Mouse (Mus musculus): ENCODE data around the gene Hikeshi. TPM values are rescaled to one million over a fixed set of nuclear protein-coding genes. Genes with fewer than 3 reads are reported as not detected.

The Hikeshi gene
- total RNA-seq (2021): 10 to 100 TPM; 82.4 to 87.3 TPM
- long read RNA-seq, experiment 1, transcript Hikeshi-206 (5 exons, 2,224 nt): major isoform, 47 of 74 reads
- long read RNA-seq, experiment 1, transcript Hikeshi-209 (4 exons, 806 nt): minor isoform, 16 of 74 reads
- long read RNA-seq, experiment 1, partial matches to known transcripts: 3 of 74 reads
- long read RNA-seq, experiment 1, other reads (novel, unspliced or antisense): 4 of 74 reads
- long read RNA-seq, experiment 2, transcript Hikeshi-206 (5 exons, 2,224 nt): major isoform, 27 of 38 reads
- long read RNA-seq, experiment 2, partial matches to known transcripts: 3 of 38 reads
- long read RNA-seq, experiment 2, other reads (novel, unspliced or antisense): 3 of 38 reads

DNA sequence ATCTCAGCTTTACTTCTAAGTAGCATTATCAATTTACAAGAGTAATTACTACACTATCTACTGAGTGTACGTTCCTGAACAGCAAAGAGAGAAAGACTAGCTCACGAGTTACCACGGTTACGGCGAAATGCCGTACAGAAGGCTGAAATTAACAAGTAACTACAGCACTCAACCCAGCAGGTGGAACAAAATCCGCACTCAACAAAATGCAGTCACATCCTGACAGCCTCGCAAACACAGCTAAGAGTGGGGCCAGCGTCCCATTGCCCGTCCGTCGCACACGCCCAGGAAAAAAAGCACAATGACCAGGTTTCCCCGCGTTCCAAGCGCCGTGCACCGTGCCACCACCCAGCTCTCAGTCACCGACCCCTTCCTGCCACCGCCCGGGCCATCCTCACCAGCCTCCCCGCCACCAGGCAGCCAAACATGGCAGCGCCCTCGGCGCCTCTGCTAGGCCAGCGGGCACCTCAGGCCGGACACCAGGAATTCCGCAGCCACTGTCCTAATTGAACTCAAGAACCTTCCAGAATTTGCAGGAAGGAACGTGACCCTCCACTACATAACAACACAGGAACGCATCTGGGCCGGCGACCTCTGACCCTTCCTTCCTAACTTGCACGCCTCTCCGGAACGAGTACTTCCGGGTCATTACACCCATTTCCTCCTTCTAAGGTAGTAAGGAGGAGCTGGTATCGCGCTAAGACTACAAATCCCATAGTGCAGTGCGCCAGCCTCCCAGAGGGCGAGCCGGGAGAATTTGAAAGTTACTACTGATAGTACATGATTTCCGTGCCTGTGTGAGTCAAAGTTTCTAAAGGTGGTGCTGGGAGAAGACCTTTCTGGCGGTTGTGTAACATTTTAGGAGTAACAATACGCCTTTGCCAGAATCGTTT lies at the start of gene Hikeshi:
Gene Hikeshi, minus strand, starts transcription at position 634 of the 893 bp plus-strand sequence.
- peak; percentile 95 to 98 for DNase-seq (ENCODE audit: low spot score in 2 of 2)
- intact Hi-C loops (cut with DNase I): no loop called here

DNA sequence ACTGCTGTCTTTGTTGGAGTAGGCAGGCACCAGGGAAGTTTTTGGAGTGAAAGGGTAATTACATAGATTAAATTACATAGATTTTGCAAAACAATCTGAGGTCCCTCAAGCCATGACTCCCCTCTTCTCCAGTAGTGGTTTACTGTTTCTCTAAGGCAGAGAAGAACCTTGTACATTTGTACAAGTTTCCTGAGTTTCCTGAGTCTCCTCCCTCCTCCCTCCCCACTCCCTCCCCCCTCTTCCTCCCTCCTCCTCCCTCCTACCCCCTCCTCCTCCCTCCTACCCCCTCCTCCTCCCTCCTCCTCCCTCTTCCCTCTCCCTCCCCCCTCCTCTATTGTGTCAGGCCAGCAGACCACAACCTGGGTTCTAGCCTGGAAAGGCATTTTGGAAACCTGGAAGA lies 43.4 kb upstream of the Hikeshi start:
- intact Hi-C loops (cut with DNase I): no loop called here
- DNase-seq (ENCODE audit: low spot score in 2 of 2): no peak

DNA sequence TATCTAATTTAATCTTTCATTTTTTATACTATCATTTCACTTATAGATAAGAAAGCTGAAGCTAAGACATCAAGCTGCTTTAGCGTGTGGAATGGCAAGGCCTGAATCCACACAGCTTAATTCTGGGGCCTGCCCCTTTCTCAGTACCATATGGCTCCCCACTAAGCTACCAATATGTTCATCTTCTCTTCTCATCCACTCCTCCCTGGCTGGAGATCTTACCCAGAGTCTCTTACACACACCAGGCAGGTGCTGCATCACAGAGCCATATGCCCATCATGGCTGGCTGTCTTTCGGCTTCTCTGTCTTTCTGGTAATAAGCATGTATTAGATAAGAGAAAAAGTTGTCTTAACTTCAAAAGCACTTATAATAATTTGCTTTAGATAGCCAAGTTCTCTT lies 42.4 kb upstream of the Hikeshi start:
- no peak for DNase-seq (ENCODE audit: low spot score in 2 of 2)
- intact Hi-C loops (cut with DNase I): no loop called here

DNA sequence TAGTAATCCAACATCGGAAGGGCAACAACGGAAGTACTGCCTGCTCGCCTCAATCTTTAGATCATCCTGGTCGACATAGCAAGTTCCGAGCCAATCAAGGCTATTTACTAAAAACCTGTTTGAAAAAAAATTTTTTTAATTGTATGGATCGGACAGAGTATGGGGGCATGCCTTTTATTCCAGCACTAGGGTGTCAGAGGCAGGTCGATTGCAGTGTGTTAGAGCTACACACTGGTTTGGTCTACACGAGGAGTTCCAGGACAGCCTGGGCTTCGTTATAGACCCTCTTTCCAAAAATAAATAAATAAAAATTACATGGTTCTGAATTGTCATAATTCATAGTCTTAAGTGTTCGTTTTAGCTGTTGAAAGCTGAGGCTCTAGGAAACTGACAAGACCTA lies 40.6 kb upstream of the Hikeshi start:
- no peak for DNase-seq (ENCODE audit: low spot score in 2 of 2)
- intact Hi-C loops (cut with DNase I): no loop called here

DNA sequence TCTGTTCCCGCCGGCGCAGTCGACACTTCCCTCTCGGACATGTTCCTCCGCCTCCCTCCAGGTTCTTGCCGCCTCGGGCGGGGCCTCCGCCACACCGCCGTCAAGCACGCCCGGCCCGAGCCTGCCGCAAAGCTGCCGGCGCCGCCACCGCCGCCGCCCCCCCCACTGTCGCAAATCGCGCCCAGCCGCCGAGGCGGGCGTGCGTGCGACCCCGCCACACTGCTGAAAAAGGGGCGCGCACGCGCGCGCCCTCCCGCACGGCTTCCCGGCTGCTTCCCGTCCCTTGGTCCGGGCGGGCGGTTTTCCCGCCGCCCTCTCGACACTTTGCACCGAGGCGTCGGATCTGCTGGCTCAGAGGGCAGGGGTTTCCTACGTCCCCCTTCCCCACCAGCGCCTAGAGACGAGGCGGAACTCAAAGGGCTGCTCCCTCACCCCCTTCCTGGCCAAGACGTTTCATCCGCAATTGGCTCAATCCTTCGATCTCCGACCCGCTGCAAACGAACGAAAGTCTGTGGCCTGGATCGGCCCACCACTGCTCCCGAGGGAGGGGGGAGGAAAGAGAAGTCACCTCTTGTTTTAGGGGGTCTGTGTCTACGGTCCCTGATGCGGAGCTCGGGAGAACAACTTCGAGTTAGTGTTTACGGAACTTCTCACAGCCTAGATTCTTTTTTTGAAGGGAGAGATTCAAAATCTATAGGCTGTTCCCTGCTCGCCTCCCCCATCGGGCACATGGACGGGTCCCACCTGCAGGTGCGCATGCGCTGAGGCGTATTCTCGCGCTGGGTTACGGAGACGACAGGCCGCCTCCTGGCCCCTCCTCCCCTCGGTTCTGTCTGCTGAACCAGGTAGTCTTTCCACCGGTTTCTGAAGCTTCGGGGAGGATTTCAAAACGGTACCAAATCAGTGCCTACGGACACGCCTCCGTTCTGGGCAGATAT lies 39.8 kb upstream of the Hikeshi start, which contains the start of gene Eed:
Gene Eed, minus strand, starts transcription at position 499 of the 938 bp plus-strand sequence.
- intact Hi-C loops (cut with DNase I): no loop called here
- peak; percentile 94 to 95 for DNase-seq (ENCODE audit: low spot score in 2 of 2)

DNA sequence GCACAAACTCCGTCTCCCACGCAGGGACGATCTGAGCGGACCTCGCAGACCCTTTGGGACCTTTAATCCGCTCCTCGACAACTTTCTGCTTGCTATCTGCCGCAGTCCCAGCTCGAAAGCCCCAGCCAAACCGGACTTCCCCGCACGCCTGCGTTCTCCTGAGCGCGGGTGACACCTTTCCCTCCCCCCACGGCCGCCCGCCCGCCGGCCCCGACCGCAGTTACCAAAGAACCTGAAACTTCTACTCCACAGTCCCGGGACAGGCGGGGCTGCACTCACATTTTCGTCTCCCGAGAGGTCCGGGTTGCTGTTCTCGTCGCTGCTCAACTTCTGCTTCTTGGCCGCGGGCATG lies 39.1 kb upstream of the Hikeshi start:
- intact Hi-C loops (cut with DNase I): no loop called here
- no peak for DNase-seq (ENCODE audit: low spot score in 2 of 2)

DNA sequence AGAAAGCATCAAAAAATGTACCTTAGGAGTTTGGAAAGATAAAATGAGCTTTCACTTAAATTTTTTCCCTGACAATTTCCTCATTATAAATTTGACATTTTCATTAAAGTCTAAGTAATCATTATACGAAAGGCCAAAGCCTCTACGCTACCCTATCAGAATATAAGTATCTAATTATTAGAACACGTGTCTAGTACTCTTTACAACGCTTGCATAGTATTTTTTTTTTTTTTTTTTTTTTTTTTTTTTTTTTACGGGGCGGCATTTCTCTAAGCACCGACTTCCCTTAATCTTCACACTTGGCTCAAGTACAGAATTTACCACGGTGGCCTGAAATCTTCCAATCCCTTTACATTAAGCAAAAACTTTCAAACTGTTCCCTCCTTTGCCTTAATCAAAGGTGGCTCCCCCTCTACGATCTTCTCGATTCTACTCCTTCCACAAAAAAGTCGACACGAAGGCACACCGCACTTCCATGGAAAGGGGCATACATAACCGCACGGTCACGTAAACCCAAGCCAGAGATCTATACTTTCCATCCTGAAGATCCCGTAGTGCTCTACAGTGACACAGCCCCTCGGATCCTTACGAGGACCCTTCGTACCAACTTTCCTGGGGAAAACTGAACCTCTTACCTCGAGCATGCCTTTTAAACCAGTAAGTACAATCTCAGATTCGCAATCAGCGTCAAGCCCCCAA lies 38.6 kb upstream of the Hikeshi start:
- intact Hi-C loops (cut with DNase I): no loop called here
- no peak for DNase-seq (ENCODE audit: low spot score in 2 of 2)

DNA sequence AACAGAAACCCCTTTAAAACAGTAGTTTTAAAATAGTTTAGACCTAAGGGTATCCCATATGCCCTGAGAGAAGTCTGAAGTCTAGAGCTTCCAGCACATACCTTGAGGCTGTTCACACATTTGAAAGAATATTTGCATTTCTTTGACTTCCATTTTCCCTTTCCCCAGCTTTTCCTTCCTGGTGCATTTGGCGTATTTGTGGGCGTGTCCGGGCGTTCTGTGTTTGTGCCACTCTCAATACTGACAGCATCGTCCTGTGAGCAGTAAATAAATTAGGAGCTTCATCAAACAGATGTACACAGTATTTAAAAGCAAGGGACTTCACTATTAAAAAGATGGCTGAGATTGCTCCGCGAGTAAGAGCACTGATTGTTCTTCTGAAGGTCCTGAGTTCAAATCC lies 35.8 kb upstream of the Hikeshi start:
- no peak for DNase-seq (ENCODE audit: low spot score in 2 of 2)
- intact Hi-C loops (cut with DNase I): no loop called here

DNA sequence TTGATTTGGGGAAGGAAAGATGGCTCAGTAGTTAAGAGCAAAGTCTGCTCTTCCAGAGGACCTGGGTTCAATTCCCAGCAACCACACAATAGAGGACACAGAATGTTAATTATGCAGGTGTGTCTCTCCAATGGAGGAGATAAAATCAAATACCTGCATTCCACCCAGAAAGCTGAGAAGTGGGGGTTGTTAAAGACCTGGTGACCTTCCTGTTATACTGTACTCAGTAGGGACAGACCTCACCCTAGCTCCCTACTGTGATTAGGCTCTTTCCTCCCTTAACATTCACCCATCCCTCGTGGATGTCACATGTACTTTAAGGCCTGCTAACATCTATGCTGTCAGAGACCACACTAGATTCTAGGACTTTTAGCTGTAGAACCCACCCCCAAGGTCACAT lies 34.6 kb upstream of the Hikeshi start:
- DNase-seq (ENCODE audit: low spot score in 2 of 2): no peak

DNA sequence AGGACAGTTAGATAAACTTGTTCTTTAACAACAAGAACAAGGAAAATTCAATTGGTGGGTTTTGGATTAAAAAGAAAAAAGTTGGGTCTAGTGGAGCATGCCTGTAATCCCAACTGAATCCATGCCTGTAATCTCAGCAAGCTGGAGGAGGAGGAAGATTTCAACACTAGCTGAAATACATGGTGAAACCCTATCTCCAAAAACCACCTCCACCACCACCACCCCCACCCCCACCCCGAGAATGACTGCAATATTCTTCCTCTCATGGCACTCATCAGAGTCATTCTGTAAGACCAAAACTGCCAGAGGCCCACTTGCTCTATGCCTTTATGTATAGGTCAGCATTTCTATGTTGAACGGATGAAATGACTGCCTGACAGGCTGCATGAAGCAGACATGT lies 26.2 kb upstream of the Hikeshi start:
- no peak for DNase-seq (ENCODE audit: low spot score in 2 of 2)
- intact Hi-C loops (cut with DNase I): no loop called here

More for the DNA sequence above, 34.6 kb upstream of the Hikeshi start:
- intact Hi-C loops (cut with DNase I): no loop called here

DNA sequence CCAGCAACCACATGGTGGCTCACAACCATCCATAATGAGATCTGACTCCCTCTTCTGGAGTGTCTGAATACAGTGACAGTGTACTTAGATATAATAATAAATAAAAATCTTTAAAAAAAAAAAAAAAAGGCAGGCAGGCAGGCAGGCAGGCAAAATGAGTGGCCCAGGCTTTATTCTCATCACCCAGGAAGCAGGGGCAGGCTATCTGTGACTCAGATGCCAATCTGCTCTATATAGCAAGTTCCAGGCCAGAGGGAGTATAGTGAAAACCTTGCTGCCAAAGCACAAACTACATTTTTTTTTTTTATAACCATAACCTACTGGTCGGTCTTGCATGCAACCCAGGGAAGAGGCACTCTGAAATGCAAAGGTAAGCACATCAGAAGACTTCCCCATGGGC lies 25.8 kb upstream of the Hikeshi start:
- intact Hi-C loops (cut with DNase I): no loop called here
- no peak for DNase-seq (ENCODE audit: low spot score in 2 of 2)

DNA sequence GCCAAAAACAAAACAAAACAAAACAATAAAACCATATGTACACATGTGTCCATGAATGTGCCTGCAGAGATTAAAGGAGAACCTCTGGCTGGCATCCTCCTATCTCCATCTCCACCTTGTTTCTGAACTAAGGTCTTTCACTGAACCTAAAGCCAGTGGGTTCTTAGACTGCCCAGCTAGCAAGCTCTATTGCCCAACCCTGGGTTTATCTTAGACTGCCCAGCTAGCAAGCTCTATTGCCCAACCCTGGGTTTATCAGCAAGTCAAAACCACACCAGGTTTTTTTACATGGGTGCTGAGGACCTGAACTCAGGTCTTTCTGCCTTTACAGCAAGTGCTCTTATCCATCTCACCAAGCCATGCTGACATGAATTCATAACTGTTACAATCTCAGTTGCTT lies 22.1 kb upstream of the Hikeshi start:
- DNase-seq (ENCODE audit: low spot score in 2 of 2): no peak
- intact Hi-C loops (cut with DNase I): no loop called here

DNA sequence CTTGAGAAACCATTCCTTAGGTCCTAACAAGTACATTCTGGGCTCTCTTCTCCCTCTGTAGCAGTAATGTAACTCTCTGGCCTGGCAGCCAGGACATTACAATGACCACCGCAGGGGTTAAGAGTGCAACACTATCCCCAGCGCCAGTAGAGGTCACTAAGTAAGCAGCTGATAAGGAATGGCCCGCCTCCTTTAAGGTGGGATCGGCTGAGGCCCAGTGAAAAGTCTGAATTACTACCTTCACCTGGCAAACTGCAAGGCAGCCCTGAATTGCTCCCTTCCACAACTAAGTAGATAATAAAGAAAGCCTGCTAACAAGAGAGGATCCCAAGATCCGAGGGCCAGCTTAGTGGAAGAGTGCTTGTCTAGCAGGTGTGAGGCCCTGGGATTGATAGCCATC lies 16.3 kb upstream of the Hikeshi start:
- DNase-seq (ENCODE audit: low spot score in 2 of 2): no peak
- intact Hi-C loops (cut with DNase I): no loop called here

DNA sequence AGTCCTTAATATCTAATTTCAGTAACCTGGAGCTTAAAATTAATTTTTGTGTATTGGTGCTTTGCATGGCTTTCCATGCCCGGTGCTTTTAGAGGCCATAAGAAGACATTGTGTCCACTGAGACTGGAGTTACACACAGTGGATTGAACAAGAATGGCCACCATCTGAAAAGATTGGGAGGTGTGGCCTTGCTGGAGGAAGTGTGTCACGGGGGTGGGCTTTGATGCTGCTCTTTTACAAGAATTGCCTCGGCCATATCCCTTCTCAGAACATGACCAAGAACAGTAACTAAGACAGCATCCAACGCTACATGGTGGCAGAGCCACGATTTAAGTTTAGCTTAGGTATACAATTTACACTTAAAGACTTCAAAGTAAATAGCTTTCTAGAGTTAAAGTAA lies 13.3 kb upstream of the Hikeshi start:
- DNase-seq (ENCODE audit: low spot score in 2 of 2): no peak
- intact Hi-C loops (cut with DNase I): no loop called here

DNA sequence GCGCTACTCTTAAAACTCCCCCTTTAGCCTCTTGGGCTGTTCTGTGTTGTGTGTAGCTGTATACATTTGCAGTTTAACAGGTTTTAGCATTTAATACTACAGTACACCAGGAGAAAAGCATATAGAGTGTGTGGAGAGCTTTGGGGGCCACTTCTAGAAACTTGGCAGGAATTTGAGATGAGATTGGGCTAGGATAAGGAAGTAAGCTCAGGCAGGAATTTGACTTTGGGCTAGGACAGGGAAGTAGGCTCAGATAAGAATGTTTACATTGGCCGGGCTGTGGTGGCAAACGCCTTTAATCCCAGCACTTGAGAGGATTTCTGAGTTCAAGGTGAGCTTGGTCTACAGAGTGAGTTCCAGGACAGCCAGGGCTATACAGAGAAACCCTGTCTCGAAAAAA lies 8.4 kb upstream of the Hikeshi start:
- no peak for DNase-seq (ENCODE audit: low spot score in 2 of 2)
- intact Hi-C loops (cut with DNase I): no loop called here

DNA sequence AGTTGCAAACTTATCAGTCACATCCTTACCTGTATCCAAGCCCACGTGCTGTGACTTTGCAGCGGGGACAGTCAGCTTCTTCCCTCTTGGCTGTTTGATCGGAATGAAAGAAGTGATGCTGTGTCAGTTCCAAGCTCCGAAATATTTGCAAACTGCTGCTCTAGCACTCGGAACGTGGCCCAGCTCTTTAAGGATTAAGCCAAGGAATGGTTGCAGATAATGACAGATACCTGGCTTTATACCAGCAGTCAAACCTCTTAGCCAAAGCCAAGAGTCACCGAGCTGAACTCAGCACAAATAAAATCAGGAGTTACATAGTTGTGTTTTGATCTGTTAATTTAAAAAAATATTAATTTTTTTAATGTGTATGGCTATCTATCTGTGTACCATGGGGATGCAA lies 7.0 kb upstream of the Hikeshi start:
- DNase-seq (ENCODE audit: low spot score in 2 of 2): no peak
- intact Hi-C loops (cut with DNase I): no loop called here

DNA sequence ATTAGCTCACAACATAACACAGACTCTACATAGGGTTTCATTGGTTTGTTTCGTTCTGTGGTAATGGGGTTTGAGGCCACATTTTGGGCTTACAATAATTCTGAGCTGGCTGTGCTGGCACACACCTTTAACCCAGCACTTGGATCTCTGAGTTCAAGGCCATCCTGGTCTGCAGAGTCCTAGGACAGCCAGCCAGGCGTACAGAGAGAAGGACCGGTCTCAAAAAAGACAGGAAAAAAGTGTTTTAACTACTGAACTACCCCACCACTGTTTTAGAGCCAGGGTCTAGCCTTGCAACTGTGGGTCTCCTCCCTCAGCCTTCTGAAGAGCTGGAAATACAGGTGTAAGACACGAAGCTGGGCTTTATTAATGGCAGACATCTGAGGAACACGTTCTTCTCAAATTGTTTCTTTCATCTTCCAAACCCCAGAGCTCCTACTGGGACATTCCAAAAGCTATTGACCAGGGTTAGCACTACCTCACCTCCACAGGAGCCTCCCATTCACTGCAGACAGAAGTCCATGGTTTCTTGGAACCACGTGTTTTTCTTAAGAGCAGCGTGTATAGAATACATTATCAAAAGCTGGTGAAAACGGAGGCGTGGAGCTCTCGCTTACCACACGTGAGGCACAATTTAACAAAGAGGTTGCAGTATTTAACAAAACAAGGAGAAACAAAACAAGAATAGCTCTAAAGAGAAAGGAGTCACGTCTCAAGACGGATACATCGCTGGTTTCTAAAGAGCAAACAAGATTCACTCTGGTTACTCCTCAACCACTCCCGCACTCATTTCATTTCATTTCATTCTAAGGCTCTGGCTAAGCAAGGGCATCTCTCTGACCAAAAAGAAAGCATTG lies 1.3 kb downstream of the Hikeshi start:
- intact Hi-C loops (cut with DNase I): loop anchor here (10.0 kb wide), 1 partner anchor 315 kb away; no protein-coding TSS in a partner anchor
- DNase-seq (ENCODE audit: low spot score in 2 of 2): peak in 1 of 2 experiments; percentile 31

All from left cerebral cortex, postnatal 14 days (tissue).